Mouse (Mus musculus): ENCODE results near the gene Hmgb1. TPM values are rescaled to one million over a fixed set of nuclear protein-coding genes. Genes with fewer than 3 reads are reported as not detected.

Hmgb1 gene
- polyA plus RNA-seq, 2 experiments from 2014 or later, result 402 to 1,098 TPM

GRCm38 (mm10) chr5:149051571-149052420 is 132.5 kb downstream of the Hmgb1 start:
- ATAC-seq, result peak; percentile 5

- ATAC-seq, result peak; percentile 12
Observed at GRCm38 (mm10) chr5:149051194-149051570, 133.1 kb downstream of the Hmgb1 start.

GRCm38 (mm10) chr5:149050588-149051160 is 133.6 kb downstream of the Hmgb1 start:
- no peak for ATAC-seq

- no peak for ATAC-seq
Observed at GRCm38 (mm10) chr5:149049435-149049834, 134.9 kb downstream of the Hmgb1 start.

- ATAC-seq, result peak; percentile 9
Observed at GRCm38 (mm10) chr5:149048961-149049360, 135.3 kb downstream of the Hmgb1 start.

GRCm38 (mm10) chr5:149046650-149047049 is 137.6 kb downstream of the Hmgb1 start:
- no peak for ATAC-seq

GRCm38 (mm10) chr5:149045470-149046085 is 138.7 kb downstream of the Hmgb1 start:
- no peak for ATAC-seq

- no peak for ATAC-seq
Observed at GRCm38 (mm10) chr5:149045054-149045453, 139.2 kb downstream of the Hmgb1 start.

- ATAC-seq, result no peak
Observed at GRCm38 (mm10) chr5:149044067-149044466, 140.2 kb downstream of the Hmgb1 start.

GRCm38 (mm10) chr5:149043240-149043639 is 141.0 kb downstream of the Hmgb1 start:
- no peak for ATAC-seq

- ATAC-seq, result peak; percentile 40
Observed at GRCm38 (mm10) chr5:149039825-149040224, 144.5 kb downstream of the Hmgb1 start.

- no peak for ATAC-seq
Observed at GRCm38 (mm10) chr5:149037729-149038128, 146.6 kb downstream of the Hmgb1 start.

- no peak for ATAC-seq
Observed at GRCm38 (mm10) chr5:149036920-149037319, 147.4 kb downstream of the Hmgb1 start.

- ATAC-seq, result no peak
Observed at GRCm38 (mm10) chr5:149032438-149032837, 151.9 kb downstream of the Hmgb1 start.

- ATAC-seq, result peak; percentile 90
Observed at GRCm38 (mm10) chr5:149031199-149031750, 153.0 kb downstream of the Hmgb1 start.

- no peak for ATAC-seq
Observed at GRCm38 (mm10) chr5:149030103-149030502, 154.2 kb downstream of the Hmgb1 start.

- no peak for ATAC-seq
Observed at GRCm38 (mm10) chr5:149028394-149028793, 155.9 kb downstream of the Hmgb1 start.

GRCm38 (mm10) chr5:149027389-149027788 is 156.9 kb downstream of the Hmgb1 start:
- ATAC-seq, result no peak

GRCm38 (mm10) chr5:149021120-149021519 is 163.2 kb downstream of the Hmgb1 start:
- ATAC-seq, result no peak

- no peak for ATAC-seq
Observed at GRCm38 (mm10) chr5:149020681-149021062, 163.6 kb downstream of the Hmgb1 start.

- no peak for ATAC-seq
Observed at GRCm38 (mm10) chr5:149020059-149020680, 164.1 kb downstream of the Hmgb1 start.

GRCm38 (mm10) chr5:149017666-149018415 is 166.4 kb downstream of the Hmgb1 start:
- peak; percentile 16 for ATAC-seq

Measured in activated CD4-positive, CD25-positive, alpha-beta regulatory T cell, adult 4 months (primary cell).